Mouse (Mus musculus) embryonic fibroblast, embryonic 13.5 days (primary cell): ENCODE data around the gene Tbc1d14.

Experiments
- CTCF ChIP-seq: IDR thresholded peaks from 2 replicates; pipeline ENCODE4 v1.5.1; 2011; ENCODE audit warnings: mild to moderate bottlenecking, control low read depth, low read length, moderate library complexity, borderline replicate concordance; ENCODE audit not compliant: insufficient read depth
- POLR2A ChIP-seq: IDR thresholded peaks from 2 replicates; pipeline ENCODE4 v1.6.1; 2011; ENCODE audit warnings: low read depth, mild to moderate bottlenecking, control low read depth, low read length, moderate library complexity

DNA sequence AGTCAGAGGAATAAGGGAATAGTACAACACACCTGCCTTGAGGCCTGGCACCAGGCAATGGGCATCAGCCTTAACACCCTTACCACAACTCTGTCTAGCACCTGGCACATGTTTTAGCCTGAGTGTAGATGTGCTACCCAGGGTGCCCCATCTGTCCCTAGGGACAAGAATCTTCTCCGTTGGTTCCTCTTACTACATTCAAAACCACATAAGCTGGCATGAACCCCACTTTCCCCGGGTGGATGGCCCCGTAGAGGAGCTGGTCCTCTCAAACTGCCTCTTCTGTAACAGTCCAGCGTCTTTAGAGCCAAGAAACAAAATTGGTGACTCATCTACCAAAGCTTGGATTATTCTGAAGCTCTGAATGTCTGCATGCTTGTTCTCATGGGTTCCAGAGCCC is 112.7 kb downstream of the Tbc1d14 start:
- TF ChIP-seq CTCF (no peak), POLR2A (no peak)
